Mouse (Mus musculus) cerebellum, postnatal 10 days (tissue): ENCODE results near the gene Lhfpl4.
A peak's percentile ranks its signal among the peaks of the same experiment; 100 is the strongest.

Experiments
- DNase-seq, 2 experiments: peaks; one replicate each; pipeline ENCODE4 v3.0.0; 2021; ENCODE audit warnings: mixed read lengths in 2 of 2

Lhfpl4 gene

DNA sequence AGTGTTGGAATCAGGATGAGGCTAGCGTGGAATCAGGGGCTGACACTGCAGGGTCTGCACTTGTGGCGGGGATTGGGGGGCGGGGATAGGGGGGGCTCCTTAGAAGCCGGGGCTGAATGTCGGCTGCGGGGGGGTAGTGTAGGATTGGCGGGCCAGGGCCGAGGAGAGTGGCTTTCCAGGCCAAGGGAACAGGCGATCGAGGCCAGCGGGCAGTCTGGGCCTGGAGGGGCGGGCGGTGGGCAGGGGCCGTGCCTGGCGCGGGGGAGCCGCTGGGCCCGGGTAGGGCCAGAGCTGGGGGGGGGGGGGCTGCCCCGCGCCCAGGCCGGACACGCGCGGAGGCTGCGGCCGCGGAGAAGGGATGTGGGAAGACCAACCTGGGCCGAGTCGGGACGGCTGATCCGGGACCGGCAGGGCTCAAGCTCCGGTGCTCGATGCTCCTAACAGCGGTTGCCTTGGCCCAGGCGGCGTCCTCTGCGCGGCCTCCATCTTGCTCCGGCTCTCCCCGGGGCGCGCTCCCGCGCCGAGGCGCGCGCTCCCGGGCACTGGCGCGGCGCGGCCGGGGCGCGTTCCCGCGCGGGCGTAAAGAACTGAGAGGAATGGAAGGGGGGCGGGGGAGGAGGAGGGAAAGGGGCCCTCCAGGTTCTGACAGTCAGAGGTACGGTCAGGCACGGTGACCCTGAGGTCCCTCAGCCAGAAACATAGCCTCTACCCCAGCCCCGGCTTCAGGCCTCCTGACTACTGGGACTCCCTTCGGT is at the start of gene Lhfpl4:
Lhfpl4 (minus strand) TSS at position 544 of the 755 bp plus-strand sequence.
- DNase-seq, result peak; percentile 87

DNA sequence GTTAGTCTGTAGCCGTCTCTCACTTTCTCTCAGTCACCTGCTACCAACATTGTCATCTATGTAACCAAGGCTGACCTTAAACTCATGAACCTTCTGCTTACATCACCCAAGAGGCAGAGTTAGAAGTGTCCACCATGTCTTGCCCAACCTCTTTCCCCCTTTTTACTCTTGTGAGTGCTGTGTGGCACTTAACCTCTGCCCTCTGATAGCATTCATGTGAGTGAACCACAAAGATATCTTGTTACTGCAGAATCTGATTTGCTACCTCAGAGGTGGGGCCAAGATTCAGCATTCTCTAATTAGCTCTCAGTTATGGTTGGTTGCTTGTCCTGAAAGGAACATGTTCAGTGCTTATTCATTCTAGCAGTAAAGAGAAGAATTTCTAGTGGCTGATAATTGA is 47.6 kb upstream of the Lhfpl4 start:
- DNase-seq, result no peak

DNA sequence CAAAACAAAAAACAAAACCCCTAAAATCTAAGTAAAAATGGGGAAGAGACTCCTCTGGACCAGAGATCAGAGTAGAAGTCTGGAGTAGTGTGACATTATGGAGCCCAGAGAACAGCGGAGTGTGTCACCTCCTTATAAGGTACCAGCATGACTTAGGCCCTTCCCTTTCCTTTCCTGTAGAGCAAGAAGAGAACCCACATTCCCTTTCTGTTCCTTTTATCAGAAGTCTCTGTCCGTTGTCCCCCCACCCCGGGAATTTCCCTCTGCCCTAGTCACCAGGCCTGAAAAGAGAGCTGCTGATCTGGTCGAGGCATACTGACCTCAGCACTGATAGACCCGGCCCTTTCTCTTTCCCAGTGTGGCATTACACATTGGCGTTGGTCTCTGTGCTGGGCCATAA is 43.3 kb upstream of the Lhfpl4 start:
- peak in 1 of 2 experiments; percentile 6 for DNase-seq

DNA sequence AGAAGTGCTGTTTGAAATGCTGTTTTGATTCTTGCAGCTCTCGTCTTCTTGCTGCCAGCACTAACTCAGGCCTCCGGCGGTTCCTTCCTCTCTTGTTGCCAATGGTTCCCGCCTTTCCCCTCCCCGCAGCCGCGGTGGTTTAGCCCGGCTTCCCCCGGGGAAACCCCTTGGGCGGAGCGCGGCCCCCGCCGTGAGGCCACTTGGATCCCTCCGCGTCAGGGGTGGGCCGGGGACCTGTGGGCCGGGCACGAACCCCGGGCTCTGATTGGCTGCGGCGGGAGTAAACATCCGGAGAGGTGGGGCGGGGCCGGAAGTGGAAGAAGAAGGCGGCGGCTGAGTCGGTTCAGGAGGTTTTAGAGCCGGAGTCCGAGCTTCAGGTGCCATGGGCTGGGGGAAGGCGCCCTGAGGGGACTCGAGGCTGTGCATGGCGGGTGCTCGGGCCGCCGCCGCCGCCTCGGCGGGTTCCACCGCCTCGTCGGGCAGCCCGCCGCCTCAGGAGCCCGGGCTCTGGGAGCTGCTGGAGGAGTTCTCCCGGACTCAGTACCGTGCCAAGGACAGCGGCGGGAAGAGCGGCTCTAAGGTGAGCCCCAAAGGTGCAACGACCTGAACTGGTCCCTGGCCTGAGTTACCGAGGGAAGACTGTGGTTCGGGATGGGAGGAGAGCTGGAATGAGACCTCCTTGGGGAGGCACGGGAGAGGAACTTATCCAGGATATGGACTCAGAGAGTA is 42.5 kb upstream of the Lhfpl4 start, which contains the start of gene Mtmr14:
Mtmr14 (plus strand) TSS at position 302 of the 729 bp plus-strand sequence.
- peak; percentile 99 to 100 for DNase-seq

DNA sequence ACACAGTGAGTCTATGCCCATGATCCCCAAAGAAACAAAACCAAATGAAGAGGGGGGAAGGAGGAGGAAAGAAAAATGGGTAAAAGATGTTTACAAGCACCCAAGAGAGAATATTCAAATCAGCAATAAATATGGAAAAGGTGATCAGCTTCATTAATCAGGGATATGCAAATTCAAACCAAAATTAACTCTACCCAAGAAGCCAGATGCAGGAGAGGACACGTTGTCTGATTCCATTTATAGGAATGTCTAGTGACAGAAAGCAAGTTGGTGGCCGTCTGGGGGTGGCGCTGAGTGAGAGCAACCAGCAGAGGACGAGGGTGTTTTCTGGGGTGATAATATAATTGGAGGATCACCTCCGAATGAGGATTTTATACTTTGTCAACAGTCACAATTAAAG is 40.0 kb upstream of the Lhfpl4 start:
- no peak for DNase-seq

DNA sequence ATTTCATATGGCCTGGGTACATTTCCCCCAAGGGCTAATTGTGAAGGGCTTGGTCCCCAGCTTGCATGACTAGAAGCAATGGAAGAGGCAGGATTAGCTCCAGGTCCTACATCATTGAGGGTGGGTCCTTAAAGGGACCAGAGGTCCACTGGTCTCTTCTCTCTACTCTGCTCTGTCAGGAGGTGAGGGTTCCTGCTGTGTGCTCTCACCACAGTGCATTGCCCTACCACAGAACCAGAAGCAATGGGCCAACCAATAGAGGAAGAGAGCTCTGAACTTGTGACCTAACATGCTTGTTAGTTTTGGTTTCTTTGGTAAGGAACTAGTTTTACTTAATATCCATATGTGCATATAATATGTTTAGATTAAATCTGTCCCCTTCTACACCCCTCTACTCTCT is 31.5 kb upstream of the Lhfpl4 start:
- DNase-seq, result no peak

DNA sequence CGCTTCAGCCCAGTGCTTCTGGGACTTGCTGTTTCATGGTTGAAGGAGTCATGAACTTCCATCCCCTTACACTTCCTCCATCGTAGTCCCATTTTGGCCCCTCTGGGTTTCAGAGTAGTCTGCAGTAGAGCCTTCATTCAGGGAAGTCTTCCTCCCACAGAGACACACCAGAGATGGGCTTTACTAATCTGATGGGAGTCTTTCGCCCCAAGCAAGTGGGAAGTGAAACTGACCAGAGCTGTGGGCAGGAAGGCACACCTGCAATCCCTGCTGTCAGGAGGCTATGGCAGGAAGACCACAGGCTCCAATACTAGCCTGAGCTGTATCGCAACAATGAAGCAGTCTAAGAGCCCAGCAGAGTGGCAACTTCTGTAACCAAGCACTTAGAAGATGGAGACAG is 30.6 kb upstream of the Lhfpl4 start:
- DNase-seq, result no peak

DNA sequence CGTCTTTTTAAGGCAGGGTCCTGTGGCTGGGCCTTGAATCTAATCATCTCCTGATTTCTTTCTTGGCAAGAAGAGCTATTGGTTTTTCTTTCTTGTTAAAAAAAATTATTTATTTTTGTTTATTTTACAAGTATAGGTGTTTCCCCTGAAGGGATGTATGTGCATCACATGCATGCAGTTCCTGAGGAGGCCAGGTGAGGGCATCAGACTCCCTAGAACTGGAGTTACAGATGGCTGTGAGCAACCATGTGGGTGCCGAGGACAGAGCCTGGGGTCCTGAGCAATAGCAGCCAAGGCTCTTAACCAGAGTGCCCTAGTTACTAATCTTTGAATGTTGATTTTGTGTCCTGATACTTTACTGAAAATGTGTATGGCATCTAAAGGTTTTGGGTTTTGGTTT is 21.1 kb upstream of the Lhfpl4 start:
- no peak for DNase-seq

DNA sequence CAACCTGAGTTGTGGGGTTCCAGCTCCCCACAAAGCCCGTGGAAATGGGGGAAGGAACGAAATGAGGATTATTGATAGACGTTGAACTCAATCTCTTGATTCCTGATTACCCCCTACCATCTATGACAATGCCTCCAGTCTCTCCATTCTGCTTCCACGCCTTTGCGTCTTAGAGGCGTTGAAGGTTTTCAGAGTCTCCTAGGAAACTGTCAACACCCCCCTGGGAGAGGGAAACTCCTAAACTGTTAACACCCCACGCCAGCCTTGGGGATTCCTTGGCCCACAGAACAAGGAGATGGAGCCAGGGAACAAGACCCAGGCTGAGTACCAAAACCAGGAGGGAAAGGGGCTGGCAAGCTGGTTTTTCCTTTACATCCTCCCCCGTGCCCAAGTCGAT is 410 bp upstream of the Lhfpl4 start:
- DNase-seq, result peak; percentile 44 to 56

DNA sequence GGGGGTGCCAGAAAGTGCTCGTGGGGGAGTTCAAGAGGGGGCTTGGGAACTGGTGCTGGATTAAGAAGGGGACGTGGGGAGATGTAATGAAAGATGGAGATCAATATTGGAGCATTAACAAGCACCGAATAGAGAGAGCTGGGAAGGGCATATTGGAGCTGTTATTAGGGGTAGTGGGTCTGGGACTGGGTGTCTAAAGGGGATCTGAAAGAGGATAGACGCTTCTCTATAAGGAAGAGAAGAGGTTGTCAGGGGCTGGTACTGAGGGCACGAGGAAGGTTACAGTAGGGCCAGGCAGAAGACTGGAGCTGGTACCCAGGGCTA is 705 bp downstream of the Lhfpl4 start:
- DNase-seq, result no peak

DNA sequence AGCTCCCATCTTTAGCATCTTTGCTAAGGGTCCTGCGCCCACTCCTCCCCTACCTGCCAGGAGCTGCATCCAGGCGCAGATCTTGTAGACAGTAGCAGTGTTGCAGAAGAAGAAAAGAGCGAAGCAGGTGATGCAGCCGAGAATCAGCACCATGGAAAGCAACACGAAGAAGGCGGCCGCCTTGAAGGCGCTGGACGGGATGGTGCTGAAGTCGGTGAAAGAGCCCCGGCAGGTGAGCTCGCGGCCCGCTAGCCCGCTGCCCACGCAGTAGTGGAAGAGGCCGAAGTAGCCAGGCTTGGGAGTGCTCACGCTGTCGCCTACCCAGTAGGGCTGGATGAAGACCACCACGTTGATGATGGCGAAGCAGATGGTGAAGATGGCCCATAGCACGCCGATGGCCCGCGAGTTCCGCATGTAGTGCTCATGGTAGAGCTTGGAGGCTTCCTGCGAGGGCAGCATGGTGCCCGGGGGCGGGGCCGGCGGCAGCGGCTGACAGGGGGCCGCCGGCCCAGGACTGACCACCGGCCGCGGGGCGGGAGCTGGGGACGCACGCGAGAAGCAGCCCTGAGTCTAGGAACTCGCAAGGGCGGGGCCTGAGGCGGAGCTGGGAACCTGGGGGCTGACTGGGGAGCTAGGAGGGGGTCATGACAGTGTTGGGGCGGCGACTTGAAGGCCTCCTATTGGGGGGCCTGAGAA is 1.3 kb downstream of the Lhfpl4 start:
- peak; percentile 59 to 69 for DNase-seq

DNA sequence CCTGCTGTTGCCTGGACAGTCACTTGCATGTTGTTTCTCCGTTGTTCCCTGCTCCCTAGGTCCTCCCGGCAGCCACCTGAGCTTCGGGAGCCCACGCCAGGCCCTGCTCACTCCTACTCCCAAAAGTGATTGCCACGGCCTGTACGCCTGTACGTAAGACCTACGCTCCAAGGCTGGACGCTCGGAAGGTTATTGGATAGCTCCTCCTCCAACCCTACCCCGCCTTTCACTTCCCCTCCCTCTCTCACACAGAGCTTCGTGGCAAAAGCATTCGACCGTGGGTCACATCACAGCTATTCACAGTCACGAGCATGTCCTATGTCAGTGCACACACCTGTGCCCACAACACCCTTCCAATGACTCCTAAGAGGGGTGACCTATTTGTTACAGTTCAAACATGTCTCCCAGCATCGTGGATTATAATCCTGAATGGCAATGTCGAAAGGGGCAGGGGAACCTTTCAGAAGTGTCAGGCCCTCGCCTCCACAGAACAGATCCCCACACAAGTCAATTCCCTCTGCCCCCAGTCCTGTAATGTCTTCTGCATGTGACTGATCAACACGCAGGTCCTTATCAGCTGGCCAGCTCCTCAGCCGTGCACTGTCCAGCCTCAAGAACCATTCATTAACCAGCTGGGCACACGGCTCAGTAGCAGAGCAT is 10.2 kb downstream of the Lhfpl4 start:
- no peak for DNase-seq

DNA sequence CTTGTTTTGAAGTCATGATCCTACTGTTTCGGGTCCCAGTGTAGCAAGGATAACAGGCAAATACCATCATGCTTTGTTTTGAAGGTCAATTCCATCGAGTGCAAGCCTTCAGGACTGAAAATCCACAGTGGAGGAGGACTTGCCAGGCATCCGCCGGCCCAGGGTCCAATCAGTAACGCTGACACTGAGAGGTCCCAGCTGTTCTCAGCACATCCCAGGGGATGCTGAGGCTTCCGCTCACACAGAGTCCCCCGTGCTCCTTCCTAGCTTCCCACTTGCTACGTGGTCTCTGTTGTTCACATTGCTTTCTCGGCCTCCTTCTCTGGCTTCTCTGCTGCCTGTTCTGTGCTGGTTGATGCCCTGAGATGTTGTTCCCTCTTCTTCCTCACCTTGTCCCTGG is 11.0 kb downstream of the Lhfpl4 start:
- no peak for DNase-seq

DNA sequence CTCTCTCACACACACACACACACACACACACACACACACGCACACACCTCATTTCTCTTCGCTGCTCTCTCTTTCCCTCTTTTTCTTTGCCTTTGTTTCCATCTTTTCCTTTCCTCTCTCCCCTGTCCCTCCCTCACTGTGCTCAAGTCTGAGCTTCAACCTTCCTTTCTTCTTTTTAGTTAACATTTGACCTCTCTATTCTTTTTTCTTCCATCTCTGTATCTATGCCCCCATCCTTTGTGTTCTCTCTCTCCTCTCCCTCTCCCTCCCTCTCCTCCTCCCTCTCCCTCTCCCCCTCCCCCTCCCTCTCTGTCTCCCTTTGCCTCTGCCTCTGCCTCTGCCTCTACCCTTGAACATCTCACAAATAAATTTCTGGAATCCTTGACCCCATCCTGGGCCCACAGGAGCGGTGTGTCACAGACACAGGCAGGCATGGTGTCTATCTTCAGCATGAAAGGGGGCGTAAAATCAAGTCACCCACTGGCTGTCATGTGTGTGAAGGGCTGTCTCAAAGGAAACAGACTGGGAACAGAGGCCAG is 15.9 kb downstream of the Lhfpl4 start:
- DNase-seq, result no peak

DNA sequence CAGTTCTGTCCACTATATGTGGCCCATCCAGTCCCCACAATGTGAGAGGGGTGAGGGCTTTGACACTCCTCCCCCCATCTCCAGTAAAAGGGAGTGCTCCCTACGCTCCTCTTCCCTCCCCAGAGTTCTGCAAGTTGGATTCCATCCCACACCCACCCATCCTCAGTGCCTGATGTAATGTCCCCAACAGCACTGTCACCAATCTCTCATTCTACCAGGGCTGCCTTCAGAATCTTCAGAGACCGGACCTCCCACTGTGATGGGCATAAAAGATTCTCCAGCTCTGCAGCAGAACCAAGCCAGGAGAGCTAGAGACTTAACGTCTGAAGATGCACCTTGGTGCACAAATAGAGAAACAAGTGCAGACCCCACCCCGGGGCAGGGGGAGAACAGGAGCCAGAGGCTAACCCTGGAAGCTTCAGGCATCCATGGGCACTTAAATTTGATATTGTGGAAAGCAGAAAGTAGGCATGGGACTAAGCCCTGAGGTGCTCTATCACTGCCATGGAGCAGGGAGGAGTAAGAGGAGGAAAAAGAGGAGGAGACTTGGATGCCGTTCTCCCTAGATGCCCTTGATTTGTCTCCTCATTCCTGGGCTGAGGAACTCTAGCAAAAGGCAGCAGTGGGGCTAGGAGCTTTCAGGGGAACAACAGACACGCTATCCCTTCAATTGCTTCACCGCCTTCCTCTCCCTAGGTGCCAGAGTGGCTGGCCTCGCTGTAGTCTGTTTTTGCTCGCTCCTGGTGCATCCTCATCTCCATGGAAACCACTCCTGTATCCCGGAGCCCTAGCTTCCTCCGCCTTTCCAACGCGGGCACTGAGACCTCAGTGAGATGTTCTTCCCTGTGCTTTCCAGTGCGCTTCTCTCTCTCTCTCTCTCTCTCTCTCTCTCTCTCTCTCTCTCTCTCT is 16.6 kb downstream of the Lhfpl4 start:
- peak; percentile 47 to 54 for DNase-seq

DNA sequence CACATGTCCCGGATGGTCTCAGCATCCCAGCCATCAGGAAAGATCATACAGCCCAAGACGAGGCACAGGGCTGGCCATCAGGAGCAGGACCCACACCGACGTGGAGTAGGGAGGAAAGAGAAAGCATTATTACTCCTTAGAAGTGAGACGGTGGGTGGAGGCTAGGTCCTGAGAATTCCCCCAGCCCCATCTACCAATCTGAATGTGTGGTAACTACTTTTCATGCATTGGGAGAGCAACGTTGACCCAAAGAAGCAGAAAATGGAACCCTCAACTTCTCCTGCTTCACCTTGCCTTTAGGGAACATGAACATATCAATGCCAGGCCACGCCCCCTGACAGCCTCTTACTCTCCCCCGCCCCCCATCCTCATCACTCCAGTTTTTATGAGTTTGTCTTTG is 18.6 kb downstream of the Lhfpl4 start:
- no peak for DNase-seq

DNA sequence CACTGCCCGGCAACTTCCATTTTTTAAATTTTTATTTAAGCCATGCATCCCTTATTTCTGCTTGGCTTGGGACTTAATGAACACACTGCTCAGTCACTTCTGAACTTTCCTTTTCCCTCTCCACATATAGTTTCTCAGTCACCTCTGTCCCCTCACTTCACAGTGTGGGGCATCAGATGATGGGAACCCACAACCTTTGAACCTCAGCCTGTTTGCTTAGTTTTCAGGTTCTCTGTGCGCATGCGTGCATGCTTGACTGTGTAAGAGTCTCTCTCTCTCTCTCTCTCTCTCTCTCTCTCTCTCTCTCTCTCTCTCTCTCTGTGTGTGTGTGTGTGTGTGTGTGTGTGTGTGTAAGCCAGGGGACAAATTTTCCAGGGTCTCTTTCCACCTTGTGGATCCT is 19.7 kb downstream of the Lhfpl4 start:
- no peak for DNase-seq

DNA sequence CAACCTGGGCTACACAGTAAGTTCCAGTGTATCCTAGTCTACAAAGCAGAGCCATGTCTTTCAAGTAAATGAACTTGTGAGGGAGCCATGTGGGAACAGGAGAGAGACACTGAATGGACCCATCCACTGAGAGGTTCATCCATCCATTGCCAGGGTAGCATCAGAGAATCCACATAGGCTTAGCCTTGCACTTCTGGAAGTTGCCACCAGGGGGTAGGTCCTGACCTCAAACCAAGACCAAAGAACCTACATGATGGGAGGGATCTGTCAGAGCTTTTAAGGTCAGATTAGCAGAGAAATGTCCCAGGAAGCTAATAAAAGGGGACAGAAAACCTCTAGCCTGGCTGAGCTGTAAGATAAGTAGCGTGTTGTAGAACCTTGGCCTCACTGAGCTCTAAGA is 22.6 kb downstream of the Lhfpl4 start:
- DNase-seq, result peak; percentile 78 to 83

DNA sequence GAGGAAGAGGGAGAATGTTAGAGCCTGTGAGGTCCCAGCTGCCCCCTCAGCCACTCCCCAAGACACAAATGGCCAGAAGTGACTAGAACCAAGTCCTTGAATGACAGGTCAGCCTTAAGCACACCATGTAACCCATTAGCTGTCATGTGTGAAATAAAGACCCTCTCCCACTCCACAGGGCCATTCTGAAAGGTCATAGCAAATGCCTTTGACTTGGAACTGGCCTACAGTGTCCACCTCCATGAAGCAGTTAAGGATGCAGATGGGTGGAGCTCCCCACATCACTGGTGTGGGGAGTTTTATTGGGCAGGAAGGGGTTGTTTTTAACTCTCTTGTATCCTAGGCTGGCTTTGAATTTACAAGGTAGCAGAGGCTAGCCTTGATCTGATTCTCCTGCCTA is 23.2 kb downstream of the Lhfpl4 start:
- no peak for DNase-seq

DNA sequence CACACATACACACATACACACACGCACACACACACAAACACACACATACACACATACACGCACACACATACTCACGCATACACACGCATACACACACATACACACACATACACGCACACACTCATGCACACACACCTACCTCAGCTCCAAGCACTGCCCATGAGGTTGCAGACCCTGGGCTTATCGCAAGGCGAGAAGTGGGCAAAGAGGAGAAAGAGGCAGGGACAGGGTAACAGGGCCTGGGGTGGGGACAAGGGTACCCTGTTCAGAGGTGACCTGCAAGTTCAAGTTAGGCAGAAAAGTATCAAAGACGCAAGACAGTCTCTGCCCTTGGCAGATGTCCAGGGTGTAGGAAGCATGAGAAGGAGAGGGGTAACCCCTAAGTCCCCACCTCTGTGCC is 24.5 kb downstream of the Lhfpl4 start:
- no peak for DNase-seq

DNA sequence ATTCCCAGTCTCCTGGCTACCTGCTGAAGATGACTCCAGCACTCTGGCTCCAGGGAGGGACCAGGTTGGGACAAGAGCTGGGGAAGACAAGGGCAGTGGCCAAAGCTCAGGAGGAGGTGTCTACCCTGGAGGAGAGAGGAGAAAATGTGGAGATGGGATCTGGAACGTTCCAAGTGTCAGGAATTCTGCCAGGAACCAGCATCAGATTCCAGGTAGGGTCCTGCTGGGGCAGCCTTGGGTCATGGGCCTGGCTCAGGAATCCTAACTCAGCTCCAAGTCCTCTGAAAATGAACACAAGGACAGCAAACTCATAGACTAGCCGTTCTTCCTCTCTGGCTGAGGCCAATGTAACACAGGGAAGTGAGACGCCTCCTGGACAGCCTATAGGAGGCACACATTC is 25.3 kb downstream of the Lhfpl4 start:
- no peak for DNase-seq
